Mouse (Mus musculus): Measurements from ENCODE around the gene Cox4i1. TPM values are rescaled to one million over a fixed set of nuclear protein-coding genes. Genes with fewer than 3 reads are reported as not detected.

Cox4i1 gene
- total and polyA plus RNA-seq, 2 experiments from 2014 or later, result 436 to 1,351 TPM

DNA sequence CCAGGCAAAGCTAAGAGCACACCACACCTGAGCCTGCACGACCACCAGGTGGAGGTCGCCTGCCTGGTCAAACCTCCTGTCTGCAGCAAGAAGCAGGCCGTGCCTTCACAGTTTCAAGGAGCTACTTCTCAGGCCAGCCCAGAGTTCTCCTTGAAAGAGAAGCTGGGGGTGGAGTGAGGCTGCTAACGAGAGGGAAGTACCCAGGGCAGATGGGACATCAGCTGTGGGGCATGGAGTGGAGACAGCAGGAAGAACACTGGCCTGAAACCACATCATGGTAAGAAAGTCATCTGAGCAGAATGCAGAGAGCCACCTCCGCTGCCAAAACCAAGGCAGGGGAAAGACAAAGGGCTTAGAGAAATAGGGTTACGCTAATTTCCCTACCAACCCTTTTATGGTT lies 3.5 kb upstream of the Cox4i1 start:
- ATAC-seq (no peak), DNase-seq (no peak)
- peak; percentile 9; the same call in 1 of the 2 replicates for TF ChIP-seq CTCF (IDR thresholded peaks at IDR 0.05; ENCODE audit: low read depth)
- Histone ChIP-seq H3K27me3 (ENCODE audit: insufficient read depth, low read length) (no peaks in the 10 kb centered on the region), H3K4me3 (ENCODE audit: low read depth, low read length) (no peak overlapping the region), H3K27ac (ENCODE audit: low read depth, low read length) (no peak overlapping the region), H3K9me3 (ENCODE audit: low read length) (no peaks in the 10 kb centered on the region), H3K9ac (no peak overlapping the region), H3K4me2 (ENCODE audit: low read depth) (no peak overlapping the region), H3K36me3 (ENCODE audit: insufficient read depth) (0 out of 2 replicates have a peak, but pooled peaks cover 3% of the 10 kb centered on the region), H3K4me1 (ENCODE audit: insufficient read depth) (peaks cover 14% of the 10 kb centered on the region)
- 73% methylated on average over 6 of the region's 6 CpGs for WGBS

- no peak for ATAC-seq
- Histone ChIP-seq H3K9me3 (ENCODE audit: low read length) (no peaks in the 10 kb centered on the region), H3K4me3 (ENCODE audit: low read depth, low read length) (0 out of 2 replicates have a peak overlapping the region, but pooled peaks have one; percentile 91), H3K27ac (ENCODE audit: low read depth, low read length) (no peak overlapping the region), H3K4me2 (ENCODE audit: low read depth) (peak overlapping the region; percentile 70; the same call in 1 of the 2 replicates), H3K9ac (0 out of 2 replicates have a peak overlapping the region, but pooled peaks have one; percentile 95), H3K27me3 (ENCODE audit: insufficient read depth, low read length) (no peaks in the 10 kb centered on the region), H3K4me1 (ENCODE audit: insufficient read depth) (peaks cover 14% of the 10 kb centered on the region), H3K36me3 (ENCODE audit: insufficient read depth) (peaks cover 11% of the 10 kb centered on the region)
- TF ChIP-seq CTCF (IDR thresholded peaks at IDR 0.05; ENCODE audit: low read depth), result peak; percentile 45
- no peak for DNase-seq
- 85% methylated on average over 3 of the region's 3 CpGs for WGBS
Observed at GRCm38 (mm10) chr8:120665726-120666455, 2.1 kb upstream of the Cox4i1 start.

- no peaks in the 10 kb centered on the region for H3K9me3 ChIP-seq (ENCODE audit: low read length)
- H3K4me3 ChIP-seq (ENCODE audit: low read depth, low read length), result peak overlapping the region; percentile 91
- no peak for TF ChIP-seq CTCF (IDR thresholded peaks at IDR 0.05; ENCODE audit: low read depth)
- H3K4me2 ChIP-seq (ENCODE audit: low read depth), result peak overlapping the region; percentile 70
- no peaks in the 10 kb centered on the region for H3K27me3 ChIP-seq (ENCODE audit: insufficient read depth, low read length)
- no peak for ATAC-seq
- peak; percentile 29 for DNase-seq
- H3K36me3 ChIP-seq (ENCODE audit: insufficient read depth), result peaks cover 15% of the 10 kb centered on the region
- peaks cover 14% of the 10 kb centered on the region for H3K4me1 ChIP-seq (ENCODE audit: insufficient read depth)
- peak overlapping the region; percentile 87; the same call in 1 of the 2 replicates for H3K27ac ChIP-seq (ENCODE audit: low read depth, low read length)
- under 1% methylated on average over 17 of the region's 17 CpGs for WGBS
- H3K9ac ChIP-seq, result peak overlapping the region; percentile 95
Observed at GRCm38 (mm10) chr8:120666807-120667470, 1.1 kb upstream of the Cox4i1 start.

GRCm38 (mm10) chr8:120668374-120668905 lies 418 bp downstream of the Cox4i1 start, which contains the start of gene Emc8:
Gene Emc8 (minus strand): TSS chr8:120668573.
- no peak for DNase-seq
- peak within 1 kb of the TSS; percentile 70 for H3K4me2 ChIP-seq (ENCODE audit: low read depth)
- WGBS, result 6% methylated on average over 51 of the region's 51 CpGs
- peak within 1 kb of the TSS; percentile 87 for H3K27ac ChIP-seq (ENCODE audit: low read depth, low read length)
- peak within 1 kb of the TSS; percentile 95 for H3K9ac ChIP-seq
- no peaks in the 10 kb centered on the region for H3K9me3 ChIP-seq (ENCODE audit: low read length)
- peaks cover 29% of the 10 kb centered on the region for H3K36me3 ChIP-seq (ENCODE audit: insufficient read depth)
- H3K27me3 ChIP-seq (ENCODE audit: insufficient read depth, low read length), result no peaks in the 10 kb centered on the region
- H3K4me3 ChIP-seq (ENCODE audit: low read depth, low read length), result peak within 1 kb of the TSS; percentile 91
- peaks cover 14% of the 10 kb centered on the region for H3K4me1 ChIP-seq (ENCODE audit: insufficient read depth)
- peak; percentile 27; the same call in 1 of the 2 replicates for ATAC-seq
- TF ChIP-seq CTCF (IDR thresholded peaks at IDR 0.05; ENCODE audit: low read depth), result no peak

DNA sequence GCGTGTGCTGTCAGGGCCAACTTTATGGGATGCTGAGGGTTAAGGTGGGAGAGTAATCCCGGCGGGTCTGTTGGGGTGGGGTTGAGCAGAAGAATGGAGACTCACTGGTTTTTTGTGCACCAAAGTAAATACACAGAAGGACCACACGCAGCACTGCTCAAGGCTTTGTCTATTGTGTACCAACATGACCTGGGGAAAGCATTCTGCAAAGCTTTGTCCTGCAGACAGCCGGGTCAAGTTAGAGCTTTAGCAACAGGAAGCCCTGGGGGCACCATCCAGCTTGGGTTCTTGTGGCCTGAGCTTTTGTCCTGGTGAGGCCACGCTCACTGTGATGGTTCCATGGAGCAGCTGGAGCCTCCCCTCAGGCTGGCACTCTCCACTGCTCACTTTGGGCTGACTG lies 3.8 kb downstream of the Cox4i1 start:
- 41% methylated on average over 6 of the region's 6 CpGs for WGBS
- ATAC-seq (no peak), DNase-seq (no peak)
- Histone ChIP-seq H3K4me2 (ENCODE audit: low read depth) (no peak overlapping the region), H3K27ac (ENCODE audit: low read depth, low read length) (no peak overlapping the region), H3K36me3 (ENCODE audit: insufficient read depth) (peaks cover 42% of the 10 kb centered on the region), H3K4me3 (ENCODE audit: low read depth, low read length) (no peak overlapping the region), H3K9me3 (ENCODE audit: low read length) (no peaks in the 10 kb centered on the region), H3K4me1 (ENCODE audit: insufficient read depth) (peaks cover 3% of the 10 kb centered on the region), H3K9ac (no peak overlapping the region), H3K27me3 (ENCODE audit: insufficient read depth, low read length) (no peaks in the 10 kb centered on the region)
- no peak for TF ChIP-seq CTCF (IDR thresholded peaks at IDR 0.05; ENCODE audit: low read depth)

- 92% methylated on average over 16 of the region's 16 CpGs for WGBS
- H3K4me3 ChIP-seq (ENCODE audit: low read depth, low read length), result no peak overlapping the region
- H3K36me3 ChIP-seq (ENCODE audit: insufficient read depth), result peaks cover 45% of the 10 kb centered on the region
- no peak for DNase-seq
- no peaks in the 10 kb centered on the region for H3K4me1 ChIP-seq (ENCODE audit: insufficient read depth)
- no peak for ATAC-seq
- H3K27me3 ChIP-seq (ENCODE audit: insufficient read depth, low read length), result no peaks in the 10 kb centered on the region
- H3K4me2 ChIP-seq (ENCODE audit: low read depth), result no peak overlapping the region
- H3K9me3 ChIP-seq (ENCODE audit: low read length), result no peaks in the 10 kb centered on the region
- no peak for TF ChIP-seq CTCF (IDR thresholded peaks at IDR 0.05; ENCODE audit: low read depth)
- no peak overlapping the region for H3K9ac ChIP-seq
- H3K27ac ChIP-seq (ENCODE audit: low read depth, low read length), result no peak overlapping the region
Observed at GRCm38 (mm10) chr8:120672626-120673229, 4.7 kb downstream of the Cox4i1 start.

Data from forebrain, postnatal 0 days (tissue).